Mouse (Mus musculus): Measurements from ENCODE around the gene Entpd3.

DNA sequence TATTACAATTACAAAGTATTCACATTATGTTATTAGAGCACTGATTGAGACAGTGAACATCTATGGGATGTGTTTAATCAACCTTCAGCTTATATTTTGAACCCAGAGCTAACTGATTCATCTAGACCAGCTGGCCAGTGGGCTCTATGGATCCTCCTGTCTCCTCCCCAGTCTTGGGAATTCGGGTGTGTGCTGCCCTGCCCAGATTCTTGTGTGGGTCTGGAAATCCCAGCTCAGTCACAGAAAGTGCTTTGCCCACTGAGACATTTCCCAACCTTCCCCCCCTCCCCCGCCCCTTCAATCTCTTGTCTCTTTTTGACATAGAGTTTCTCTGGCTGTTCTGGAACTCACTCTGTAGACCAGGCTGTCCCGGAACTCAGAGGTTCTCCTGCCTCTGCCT lies 20.7 kb upstream of the Entpd3 start:
- TF ChIP-seq CTCF (IDR thresholded peaks at IDR 0.05; ENCODE audit: low read depth) (no peak), EP300 (optimal IDR thresholded peaks at IDR 0.05) (no peak)
